Mouse (Mus musculus): ENCODE results near the gene Sept11.

Sept11 gene

DNA sequence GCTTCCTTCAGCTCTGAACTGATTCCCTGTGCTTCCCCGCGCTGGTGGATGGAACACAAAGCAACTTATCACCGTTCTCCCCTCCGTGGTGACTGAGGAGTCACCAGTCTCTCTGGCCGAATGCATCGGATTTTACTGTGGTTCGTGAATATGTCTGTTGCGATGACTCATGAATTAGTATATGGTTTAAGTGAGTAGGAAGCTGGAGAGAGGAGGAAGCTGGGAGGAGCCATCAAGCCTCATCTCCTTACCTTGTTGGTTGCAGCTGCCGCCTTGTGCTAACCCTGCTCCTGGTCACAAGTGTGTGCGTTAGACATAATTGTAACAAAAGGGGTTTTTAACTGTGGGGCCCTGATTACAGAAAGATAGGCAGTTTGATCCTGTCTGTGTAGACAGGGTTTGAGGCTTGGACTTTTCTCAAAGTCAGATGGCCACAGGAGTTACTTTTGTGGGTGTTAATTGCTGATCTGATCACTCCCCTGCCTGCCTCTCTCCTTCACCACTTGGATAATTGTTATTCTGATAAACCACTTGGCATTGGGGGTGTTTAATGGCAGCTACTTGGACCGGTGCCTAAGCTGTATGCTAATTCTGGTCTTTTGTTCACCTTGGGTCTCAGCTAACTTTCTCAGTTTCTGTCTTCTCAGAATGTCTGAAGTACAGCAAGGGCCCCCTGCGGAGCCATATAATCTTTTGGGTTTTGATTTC is 33.1 kb downstream of the Sept11 start:
- in situ Hi-C loops (cut with MboI, MseI), result no loop called here

DNA sequence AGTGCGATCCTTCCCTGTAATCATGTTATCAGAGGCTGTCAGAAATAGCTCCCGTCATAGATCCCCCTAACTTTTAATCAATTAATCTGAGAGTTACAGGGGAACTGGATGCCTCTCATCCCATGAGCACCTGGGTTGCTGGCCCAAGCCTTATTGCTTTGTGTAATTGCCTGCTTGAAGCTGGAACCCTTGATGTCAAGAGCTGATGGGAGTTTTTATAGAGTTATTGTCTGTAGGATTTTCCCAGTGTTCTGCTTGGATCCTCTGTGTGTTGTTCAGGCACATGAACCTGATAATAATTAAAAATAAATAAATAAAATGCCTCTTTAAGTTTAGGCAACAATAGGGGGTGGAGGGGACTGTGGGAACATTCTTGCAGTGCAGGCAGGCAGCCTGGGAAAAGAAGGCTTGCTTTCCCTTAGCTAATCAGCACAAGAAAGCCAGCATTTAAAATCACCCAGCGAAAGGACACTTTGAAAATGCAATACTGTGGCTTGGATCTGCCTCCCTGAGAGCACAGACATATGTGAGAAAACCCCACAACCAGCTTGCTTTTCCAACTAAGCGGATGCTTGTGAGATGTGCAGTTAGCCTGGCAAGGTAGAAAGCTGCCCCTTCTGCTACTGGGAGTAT is 33.8 kb downstream of the Sept11 start:
- in situ Hi-C loops (cut with MboI, MseI), result no loop called here

DNA sequence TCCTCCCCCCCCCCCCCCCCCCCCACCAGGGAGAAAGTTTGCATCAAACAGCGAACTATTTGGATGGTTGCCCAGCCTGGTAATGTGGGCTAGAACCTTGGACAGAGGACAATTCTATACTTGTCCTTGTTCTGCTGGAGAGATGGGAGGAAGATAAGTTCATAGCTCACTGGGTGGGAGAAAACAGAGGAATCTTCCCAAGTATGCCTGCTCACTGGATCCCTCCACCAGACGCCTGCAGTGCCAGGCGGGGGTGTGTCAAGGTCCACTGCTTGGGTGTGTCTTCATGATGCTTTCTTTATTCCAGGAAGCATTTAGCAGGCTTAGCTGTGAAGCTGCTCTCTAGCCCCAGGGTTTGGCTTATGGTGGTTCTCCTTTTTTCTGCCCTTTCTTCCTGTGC is 34.5 kb downstream of the Sept11 start:
- in situ Hi-C loops (cut with MboI, MseI), result no loop called here

DNA sequence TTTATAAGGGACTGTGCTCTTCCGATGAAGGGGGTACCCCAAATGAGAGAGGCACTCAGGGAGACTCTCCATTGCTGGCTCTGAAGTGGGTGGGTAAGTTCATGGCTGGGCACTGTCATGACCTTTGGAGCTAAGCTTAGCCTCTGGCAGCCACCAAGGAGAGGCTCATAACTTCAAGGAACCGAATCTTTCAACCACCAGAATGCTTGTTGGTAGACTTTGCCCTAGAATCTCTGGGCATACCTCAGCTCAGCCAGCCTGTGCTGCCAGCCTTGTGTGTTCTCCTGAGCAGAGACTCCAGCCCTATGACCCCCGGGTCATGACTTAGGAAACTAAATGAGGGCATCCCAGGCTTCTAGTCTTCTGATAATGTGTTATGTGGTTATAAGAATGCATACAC is 35.5 kb downstream of the Sept11 start:
- in situ Hi-C loops (cut with MboI, MseI), result no loop called here

DNA sequence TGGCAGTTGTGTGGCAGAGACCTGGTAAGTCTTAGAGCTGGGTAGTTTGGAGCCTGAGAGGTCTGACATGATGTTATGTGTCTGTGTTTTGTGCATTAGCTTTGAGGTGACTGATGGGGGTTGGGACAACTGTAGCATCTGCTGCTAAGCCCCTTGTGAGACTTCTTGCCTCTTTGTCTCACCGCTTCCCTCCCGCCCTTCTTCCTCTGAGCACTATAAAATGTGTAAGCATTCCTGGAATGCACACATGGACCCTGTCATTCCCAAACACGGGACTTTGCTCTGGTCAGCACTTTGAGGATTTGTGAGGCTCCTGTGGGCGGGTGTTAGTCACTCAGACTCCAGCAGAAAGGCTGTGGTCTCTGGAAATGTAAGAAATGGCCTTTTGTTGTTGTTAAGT is 36.7 kb downstream of the Sept11 start:
- in situ Hi-C loops (cut with MboI, MseI), result no loop called here

DNA sequence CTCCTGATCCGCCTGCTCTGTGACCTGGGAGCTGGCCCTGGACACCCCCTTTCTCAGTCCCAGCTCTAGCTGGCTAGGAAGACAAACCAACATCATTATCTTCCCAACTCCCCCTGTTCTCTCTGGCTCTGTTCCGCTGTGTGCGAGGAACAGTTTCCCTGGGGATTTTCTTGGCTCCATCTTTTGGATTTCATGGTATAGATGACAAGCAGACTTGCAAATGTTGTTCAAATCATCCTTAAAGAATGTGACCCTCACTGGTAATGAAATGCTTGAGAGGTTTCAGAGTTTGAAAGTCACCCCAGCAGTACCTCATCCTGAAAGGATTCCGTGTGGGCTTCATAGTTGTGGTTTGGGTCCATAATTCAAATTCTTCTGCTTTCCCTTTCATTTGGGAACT is 38.2 kb downstream of the Sept11 start:
- in situ Hi-C loops (cut with MboI, MseI), result no loop called here

DNA sequence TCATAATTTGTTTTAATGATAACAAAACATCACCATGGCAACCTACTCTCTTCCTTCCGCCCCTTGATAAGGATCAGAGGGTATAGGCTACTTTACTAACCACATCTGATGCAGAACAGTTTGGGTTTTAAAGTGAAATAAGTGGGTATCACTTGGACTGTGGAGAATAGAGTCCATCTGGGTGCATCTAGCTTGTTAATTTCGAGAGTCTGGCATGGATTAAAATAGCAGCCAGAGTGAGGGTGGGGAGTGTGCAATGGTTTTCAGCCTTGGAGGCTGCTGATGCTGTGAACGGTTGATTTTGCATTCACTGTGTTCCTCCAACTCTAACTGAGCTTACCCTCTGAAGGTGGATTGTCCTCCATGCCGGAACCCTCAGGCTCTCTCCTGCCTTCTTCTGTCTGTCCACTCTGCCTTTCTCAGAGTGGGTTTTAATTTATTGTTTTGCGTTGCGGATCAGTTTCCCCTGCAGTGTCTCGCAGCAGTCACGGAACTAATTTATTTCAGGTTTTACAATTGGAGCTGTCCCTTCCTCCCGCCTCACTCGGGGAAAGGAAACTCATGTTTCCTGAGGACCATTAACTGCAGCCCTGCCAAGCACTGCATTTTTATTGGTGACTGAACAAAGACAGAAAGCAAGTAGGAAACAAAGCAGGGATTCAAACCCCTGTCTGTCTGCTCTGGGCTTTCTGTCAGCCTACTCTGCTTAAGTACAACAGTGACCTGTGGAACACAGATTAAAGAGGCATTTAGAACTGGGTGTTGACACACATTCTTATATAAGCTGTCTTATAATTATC is 40.4 kb downstream of the Sept11 start:
- in situ Hi-C loops (cut with MboI, MseI), result no loop called here

DNA sequence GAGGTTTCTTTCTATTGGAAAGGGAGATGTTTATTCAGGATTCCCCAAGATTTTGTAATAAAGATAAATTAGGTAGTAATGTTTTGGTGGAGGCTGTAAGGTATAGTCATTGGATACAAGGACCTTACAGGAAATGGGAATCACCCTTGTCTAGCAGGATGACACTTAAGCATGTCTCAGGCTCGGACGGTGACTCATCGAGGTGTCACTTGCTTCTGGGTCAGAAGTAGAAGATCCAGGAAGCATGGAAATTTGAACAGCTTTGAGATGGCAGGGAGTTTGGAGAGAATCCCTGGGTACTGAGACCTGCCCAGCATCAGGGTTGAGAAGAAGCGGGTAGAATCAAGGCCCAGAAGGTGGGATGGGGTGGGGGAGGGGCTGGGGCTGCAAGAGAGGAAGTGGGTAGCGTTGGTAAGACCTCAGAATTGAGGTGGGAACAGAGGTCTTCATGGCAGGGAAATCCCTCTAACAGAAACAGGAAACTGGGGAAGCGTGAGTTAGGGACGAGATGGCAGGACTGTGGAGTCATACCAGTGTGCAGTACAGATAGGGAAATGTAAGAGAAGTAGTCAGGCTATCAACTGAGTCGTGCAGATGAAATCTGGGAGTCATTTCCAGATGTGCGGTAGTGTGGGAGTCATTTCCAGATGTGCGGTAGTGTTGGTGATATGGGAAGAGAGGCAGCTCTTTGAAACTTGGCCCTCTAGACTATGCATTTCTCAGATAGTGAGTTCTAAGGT is 42.3 kb downstream of the Sept11 start:
- in situ Hi-C loops (cut with MboI, MseI), result no loop called here

DNA sequence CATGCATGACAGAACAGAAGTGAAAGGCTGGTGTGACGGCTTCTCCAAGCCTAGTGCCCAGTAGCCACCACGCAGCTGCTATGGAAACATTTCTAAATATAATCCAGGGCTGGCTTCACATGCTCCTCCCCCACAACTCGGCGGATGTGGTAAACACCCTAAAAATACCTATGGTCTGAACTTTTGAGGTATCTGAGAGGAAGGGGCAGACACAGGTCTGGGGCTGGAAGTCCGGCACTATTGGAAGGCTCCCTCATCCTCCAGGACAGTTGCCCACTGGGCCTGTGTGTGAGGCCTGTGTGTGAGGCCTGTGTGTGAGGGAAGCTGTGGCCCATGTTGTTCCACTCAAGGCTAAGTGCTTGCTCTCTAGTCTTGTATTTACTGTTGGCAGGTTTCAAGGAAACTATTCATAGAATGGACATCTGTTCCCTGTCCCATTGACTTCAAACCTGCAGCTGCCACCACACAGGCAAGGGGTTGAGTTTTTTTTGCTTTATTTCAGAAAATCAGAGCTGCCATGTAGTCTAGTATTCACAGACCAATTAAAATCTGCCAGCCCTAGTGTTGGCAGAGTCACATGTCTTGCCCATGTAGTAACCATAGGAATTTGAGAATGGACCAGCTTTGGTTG is 43.8 kb downstream of the Sept11 start:
- in situ Hi-C loops (cut with MboI, MseI), result no loop called here

DNA sequence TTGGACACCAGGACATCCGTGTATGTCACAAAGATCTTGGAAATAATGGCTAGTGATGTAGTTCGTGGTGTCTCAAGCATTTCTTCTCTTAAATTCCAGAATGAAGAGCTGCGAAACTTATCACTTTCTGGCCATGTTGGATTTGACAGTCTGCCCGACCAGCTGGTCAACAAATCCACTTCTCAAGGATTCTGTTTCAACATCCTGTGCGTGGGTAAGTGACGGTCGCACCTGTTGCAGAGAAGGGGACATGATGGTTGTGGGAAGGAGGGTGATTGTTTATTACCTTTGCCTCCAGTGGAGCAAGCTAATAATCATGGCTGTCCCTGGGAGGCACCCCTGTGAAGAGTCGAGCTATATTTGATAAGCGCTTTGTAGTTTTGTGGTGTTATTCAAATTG is 46.1 kb downstream of the Sept11 start:
- in situ Hi-C loops (cut with MboI, MseI), result no loop called here

DNA sequence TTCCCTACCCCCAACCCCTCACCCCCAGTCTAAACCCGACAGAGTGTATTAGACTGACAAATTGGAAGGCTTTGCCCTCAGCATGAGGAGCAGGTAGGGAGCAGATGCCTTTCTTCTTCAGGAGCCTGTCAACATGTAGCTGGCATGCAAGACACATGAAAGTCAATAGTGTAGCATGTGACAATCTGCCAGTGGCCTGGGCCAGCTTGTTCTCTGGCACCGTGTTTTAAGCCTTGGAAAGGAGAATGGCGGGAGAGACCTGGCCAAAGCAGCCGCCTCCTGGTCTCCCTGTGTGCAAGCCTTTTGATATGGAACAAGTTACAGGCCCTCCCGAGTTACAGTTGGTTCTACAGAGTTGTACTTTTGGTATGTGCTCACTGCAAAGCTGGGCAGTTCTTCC is 47.5 kb downstream of the Sept11 start:
- in situ Hi-C loops (cut with MboI, MseI), result no loop called here

DNA sequence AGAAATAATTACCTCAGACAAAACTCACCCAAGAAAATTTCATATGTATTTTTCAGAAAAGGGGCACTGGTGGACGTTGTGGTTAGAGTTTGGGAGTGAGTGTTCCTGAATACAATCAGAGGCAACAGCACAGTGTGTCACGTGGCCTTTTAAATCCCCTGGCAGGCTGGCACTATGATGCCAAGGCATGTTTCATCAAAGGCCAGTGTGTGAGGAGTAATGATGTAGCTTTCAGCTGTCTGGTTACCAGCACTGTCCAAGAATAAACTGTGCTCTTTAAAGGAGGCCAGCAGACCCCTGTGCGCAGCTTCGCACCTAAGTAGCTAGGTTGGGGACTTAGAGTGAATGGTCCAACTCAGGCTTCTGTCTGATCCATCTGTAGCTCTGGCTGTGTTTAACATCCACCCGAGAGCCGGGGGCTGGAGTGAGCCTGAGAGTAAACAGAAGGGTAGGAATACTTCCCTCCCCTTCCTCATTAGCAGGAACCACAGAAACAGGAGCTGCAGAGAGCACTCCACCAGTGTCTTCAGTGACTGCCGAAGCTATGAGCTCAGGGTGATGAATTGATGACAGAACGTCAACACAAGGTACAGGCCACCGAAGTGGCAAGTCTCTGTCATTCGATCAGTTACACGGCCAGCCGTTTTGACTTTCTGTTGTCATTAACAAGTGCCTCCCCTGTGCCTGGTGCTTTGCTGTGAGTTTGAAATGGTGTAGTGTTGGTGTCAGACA is 50.3 kb downstream of the Sept11 start:
- in situ Hi-C loops (cut with MboI, MseI), result no loop called here

DNA sequence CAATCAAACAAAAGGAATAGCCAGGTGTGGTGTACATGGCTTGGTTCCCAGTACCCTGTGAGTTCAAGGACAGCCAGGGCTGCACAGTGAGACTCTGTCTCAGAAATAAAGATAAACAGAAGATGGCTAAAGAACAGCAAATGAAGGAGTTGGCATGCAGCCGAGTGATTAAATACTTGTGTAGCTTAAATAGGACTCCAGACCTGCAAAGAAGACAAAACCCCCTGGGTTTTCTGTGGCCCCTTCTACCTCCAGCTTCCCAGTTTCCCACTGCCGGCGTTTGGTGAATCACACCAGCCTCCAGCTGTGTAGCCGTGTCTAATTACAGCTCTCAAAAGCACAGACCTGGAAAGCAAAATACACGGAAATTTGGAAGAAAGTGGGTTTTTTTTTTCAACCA is 51.6 kb downstream of the Sept11 start:
- in situ Hi-C loops (cut with MboI, MseI), result no loop called here

DNA sequence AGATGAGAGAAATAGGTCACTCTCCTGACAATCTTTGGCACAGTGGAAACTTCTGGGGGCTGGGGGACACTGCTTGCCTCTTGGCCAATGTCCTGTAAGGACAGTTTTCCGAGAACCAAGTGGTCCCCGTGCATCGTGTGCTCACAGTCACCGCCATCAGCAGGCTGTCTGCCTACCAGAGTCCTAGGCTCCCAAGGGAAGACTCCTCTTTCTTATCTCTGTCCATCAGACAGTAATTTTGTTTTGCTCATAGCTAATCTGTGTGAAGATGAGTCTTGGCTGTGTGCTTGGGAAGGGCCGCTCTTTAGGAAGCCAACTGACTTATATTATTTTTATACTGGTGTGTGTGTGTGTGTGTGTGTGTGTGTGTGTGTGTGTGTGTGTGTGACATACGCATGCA is 52.3 kb downstream of the Sept11 start:
- in situ Hi-C loops (cut with MboI, MseI), result no loop called here

DNA sequence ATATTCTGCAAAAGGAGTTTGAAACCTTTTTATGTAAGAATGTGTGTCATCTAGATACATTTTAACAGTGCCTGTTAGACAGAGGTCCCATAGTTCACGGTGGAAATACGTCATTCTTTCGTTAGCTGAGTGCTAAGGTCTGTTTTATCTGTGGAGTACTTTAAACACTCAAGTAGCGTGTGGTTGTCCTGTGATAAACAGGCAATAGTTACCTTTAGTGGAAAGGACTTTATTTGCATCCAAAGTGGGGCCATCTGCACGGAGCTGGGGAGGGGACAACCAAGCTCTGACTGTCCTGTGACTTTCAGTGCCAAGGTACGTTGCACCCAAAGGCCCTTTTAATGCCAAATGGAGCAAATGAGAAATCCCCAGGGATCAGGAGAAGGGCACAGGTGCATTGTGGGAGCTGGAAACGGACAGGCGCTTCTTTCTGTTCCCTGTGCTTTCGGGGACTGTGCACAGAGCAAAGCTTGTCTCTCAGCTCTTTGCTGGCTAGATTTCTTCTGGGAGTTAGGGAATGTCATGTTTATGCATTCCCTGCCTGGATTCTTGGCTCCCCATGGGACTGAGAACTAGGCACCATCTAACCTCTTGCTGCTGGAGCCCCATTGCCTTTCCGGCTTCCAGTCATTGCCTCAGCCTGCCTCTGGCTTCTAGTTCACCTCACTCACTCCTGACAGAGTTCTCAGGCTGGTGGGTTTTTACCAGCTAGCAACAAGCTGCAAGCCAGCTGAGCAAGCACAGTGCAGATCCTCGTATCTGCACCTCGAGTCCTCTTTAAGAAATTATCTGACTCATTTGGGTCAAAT is 56.9 kb downstream of the Sept11 start:
- in situ Hi-C loops (cut with MboI, MseI), result no loop called here

DNA sequence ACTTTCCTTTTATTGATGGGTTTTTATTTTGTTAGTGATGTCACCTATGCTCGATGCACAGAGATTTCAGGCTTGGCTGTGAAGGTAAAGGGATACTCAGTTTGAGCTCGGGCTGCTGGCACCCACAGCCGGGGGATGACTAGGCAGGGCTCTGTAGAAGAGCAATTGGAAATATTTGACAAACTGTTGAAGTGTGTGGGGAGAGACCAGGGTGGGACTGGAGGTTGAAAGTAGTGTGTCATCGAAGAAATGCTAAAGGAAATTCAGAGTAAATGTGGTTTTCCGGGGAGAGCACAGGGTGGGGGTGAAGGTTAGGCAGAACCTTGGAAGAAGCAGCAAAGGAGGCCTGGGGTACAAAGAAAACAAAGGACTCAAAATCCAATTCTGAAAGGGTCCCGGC is 58.7 kb downstream of the Sept11 start:
- in situ Hi-C loops (cut with MboI, MseI), result no loop called here

DNA sequence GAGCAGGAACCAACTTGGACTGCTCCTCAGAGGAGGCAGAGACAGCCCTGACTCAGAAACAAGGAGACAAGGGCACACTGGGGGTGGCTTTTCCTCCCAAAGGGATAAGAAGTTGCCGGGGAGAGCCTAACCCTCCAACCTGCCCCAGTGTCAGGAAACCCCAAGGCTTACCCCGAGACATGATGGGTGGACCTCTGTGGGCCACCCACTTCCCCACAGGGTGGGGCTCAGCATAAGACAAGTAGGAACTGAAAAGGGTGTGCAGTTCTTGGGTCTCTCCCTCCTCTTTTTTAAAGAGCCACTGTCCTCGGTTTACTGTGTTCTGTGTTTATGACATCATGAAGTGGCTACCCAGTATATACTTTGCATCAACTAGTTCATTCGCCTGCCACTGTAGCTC is 59.2 kb downstream of the Sept11 start:
- in situ Hi-C loops (cut with MboI, MseI), result no loop called here

DNA sequence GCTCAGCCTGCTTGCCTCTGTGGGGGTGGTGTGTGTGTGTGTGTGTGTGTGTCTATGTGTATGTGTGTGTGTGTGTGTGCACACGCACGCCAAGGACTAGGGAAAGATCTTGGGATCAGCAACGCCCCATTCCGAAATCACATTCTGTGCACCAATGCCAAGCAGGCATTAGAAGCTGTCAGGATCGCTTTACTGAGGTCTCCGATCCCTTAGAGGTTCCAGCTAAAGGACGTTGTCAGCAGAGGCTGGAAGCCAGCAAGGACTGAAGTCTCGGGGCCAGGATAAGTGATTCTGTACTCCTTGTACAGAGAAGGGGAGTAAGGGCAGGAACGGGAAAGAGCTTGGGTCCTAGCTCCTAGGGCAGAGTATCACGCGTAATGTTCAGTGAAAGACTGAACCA is 61.2 kb downstream of the Sept11 start:
- in situ Hi-C loops (cut with MboI, MseI), result no loop called here

DNA sequence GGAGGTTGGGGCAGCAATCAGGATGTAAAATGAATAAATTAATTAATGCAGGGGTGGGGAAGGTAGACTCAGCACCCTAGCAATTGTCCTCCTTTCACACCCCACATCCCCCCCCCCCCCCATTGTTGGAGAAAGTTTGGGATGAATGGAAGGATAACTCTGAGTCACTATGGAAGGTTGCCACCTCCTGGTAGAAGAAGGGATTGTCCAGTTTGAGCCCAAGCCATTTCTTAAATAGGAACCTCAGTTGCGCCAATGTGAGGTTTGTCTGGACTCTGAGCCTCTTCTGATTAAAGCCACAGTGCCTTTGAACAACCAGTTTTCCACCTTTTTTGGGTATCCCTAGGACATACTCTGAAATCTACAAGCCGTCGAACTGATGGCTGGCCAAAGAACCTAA is 70.3 kb downstream of the Sept11 start:
- in situ Hi-C loops (cut with MboI, MseI), result no loop called here

DNA sequence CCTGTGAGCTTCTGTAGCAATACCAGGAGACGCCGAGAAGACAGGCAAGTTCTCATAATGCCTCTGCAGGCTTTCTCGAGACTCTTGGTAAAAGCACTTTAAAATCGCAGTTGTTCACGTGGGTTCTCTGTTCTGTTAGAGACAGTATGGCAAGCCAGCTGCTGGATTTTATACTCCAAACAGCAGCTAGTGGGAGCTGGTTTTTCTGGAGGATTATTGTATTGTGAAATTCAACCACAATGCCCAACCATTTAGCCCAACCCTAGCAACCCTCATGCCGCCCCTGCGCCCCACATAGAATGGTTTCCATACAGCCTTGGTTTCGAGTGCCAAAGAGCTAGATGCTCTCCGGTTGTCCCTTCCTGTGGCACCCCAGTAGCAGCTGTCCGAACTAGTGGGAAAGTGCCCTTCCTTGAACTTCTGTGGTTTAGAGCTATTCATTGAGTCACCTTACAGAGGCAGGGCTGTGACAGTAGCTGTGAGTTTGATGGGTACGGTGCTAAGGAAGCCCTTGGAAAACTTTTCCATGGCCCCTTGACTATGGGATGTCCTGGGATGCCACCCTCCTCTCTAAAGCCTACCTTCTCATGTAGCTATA is 74.8 kb downstream of the Sept11 start:
- in situ Hi-C loops (cut with MboI, MseI), result no loop called here

All from T-helper 1 cell (primary cell).